Mouse (Mus musculus) hindbrain, embryonic 12.5 days (tissue): ENCODE data around the gene Ppp2r5b. TPM values are rescaled to one million over a fixed set of nuclear protein-coding genes. Genes with fewer than 3 reads are reported as not detected.

Source experiments
- ATAC-seq: fragments of 200-750 bp; cut with Nextera tagmentation; 2 replicates; pipeline ENCODE4 v1.8.0; 2017; ENCODE audit warnings: moderate TSS enrichment; ENCODE audit not compliant: low FRiP score
- H3K27ac ChIP-seq: fragments of 300-500 bp; sonication (generic); 2 replicates; pipeline ENCODE4 v1.5.1; 2016; ENCODE audit warnings: mild to moderate bottlenecking
- H3K27me3 ChIP-seq: fragments of 300-500 bp; sonication (generic); 2 replicates; pipeline ENCODE4 v1.6.1; 2016; ENCODE audit warnings: mild to moderate bottlenecking
- H3K36me3 ChIP-seq: fragments of 300-500 bp; sonication (generic); 2 replicates; pipeline ENCODE4 v1.6.1; 2016; ENCODE audit warnings: mild to moderate bottlenecking
- H3K4me1 ChIP-seq: fragments of 300-500 bp; sonication (generic); 2 replicates; pipeline ENCODE4 v1.6.1; 2016
- H3K4me2 ChIP-seq: fragments of 300-500 bp; sonication (generic); replicated peaks from 2 replicates; pipeline ENCODE4 v1.6.1; 2016; ENCODE audit warnings: mild to moderate bottlenecking
- H3K4me3 ChIP-seq: fragments of 300-500 bp; sonication (generic); 2 replicates; pipeline ENCODE4 v1.5.1; 2016; ENCODE audit warnings: mild to moderate bottlenecking
- H3K9ac ChIP-seq: fragments of 300-500 bp; sonication (generic); 2 replicates; pipeline ENCODE4 v1.6.1; 2016; ENCODE audit warnings: mild to moderate bottlenecking, moderate library complexity
- H3K9me3 ChIP-seq: fragments of 300-500 bp; sonication (generic); replicated peaks from 2 replicates; pipeline ENCODE4 v1.6.1; 2016; ENCODE audit warnings: mild to moderate bottlenecking
- WGBS: fragments of 180-500 bp; shearing (Covaris S2); methylation state at CpG from one replicate; pipeline ENCODE4 v1.1.7; 2016; 5-methylcytosine and 5-hydroxymethylcytosine counted together
- polyA plus RNA-seq: library from polyadenylated mRNA; unstranded; fragments of >200 nt; fragmentation: Nextera tagmentation; extraction: Ambion mirVana; gene quantifications from 2 replicates; pipeline ENCODE4 v1.2.1, GENCODE M21; 2016

The Ppp2r5b gene
- polyA plus RNA-seq, 1 experiment from 2014 or later, result 66.3 TPM

DNA sequence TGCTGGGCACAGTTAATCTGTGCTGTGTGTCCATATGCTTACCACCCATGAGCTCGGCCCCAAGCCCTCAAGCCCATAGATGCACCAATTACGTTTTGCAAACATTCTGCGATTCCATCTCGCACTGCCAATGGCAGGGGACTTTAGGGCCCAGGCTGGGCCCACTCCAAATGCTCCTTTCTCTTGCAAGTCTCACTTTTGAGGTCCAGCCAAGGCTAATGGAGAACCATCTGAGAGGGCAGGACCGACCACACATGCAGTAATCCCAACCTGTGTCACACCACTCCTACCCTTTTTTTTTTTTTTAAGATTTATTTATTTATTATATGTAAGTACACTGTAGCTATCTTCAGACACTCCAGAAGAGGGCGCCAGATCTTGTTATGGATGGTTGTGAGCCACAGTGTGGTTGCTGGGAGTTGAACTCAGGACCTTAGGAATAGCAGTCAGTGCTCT, 30.1 kb upstream of the Ppp2r5b start:
- Histone ChIP-seq H3K4me1 (0 out of 2 replicates have a peak, but pooled peaks cover 2% of the 10 kb centered on the region), H3K9ac (no peak overlapping the region), H3K9me3 (no peaks in the 10 kb centered on the region), H3K36me3 (peaks cover 19% of the 10 kb centered on the region), H3K27me3 (0 out of 2 replicates have a peak, but pooled peaks cover under 1% of the 10 kb centered on the region), H3K4me2 (no peak overlapping the region), H3K27ac (no peak overlapping the region), H3K4me3 (no peak overlapping the region)
- ATAC-seq, result no peak
- 70% methylated on average over 6 of the region's 6 CpGs for WGBS

- 0 out of 2 replicates have a peak, but pooled peaks cover 2% of the 10 kb centered on the region for H3K4me1 ChIP-seq
- no peak overlapping the region for H3K4me2 ChIP-seq
- no peaks in the 10 kb centered on the region for H3K27me3 ChIP-seq
- no peak overlapping the region for H3K9ac ChIP-seq
- 83% methylated on average over 8 of the region's 8 CpGs for WGBS
- H3K27ac ChIP-seq, result no peak overlapping the region
- H3K36me3 ChIP-seq, result peaks cover 27% of the 10 kb centered on the region
- ATAC-seq, result no peak
- H3K9me3 ChIP-seq, result no peaks in the 10 kb centered on the region
- no peak overlapping the region for H3K4me3 ChIP-seq
Observed at GRCm38 (mm10) chr19:6264945-6265344, 29.3 kb upstream of the Ppp2r5b start.

DNA sequence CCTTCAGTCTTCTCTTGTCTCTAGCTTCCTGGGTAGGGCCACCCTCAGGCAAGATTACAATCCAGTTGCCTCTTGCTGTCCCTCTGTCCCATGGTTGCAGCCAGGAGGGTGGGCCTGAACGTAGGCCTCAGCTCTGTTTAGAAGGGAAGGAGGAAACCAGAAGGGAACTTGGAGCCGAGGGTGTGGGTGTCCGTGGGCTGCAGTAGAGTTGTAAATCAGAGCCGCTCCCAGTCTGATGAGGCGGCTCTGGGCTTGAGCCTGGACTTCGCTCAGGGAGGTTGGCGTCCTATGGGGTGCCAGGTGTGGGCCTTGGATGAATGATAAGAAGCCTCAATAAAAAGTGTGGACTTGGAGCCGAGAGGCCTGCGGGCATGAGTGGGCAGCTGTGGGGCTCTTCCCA, 28.5 kb upstream of the Ppp2r5b start:
- 82% methylated on average over 9 of the region's 9 CpGs for WGBS
- 0 out of 2 replicates have a peak, but pooled peaks cover 2% of the 10 kb centered on the region for H3K4me1 ChIP-seq
- no peak overlapping the region for H3K4me2 ChIP-seq
- ATAC-seq, result no peak
- no peak overlapping the region for H3K9ac ChIP-seq
- H3K27ac ChIP-seq, result no peak overlapping the region
- peaks cover 32% of the 10 kb centered on the region for H3K36me3 ChIP-seq
- H3K27me3 ChIP-seq, result no peaks in the 10 kb centered on the region
- H3K9me3 ChIP-seq, result no peaks in the 10 kb centered on the region
- H3K4me3 ChIP-seq, result no peak overlapping the region

DNA sequence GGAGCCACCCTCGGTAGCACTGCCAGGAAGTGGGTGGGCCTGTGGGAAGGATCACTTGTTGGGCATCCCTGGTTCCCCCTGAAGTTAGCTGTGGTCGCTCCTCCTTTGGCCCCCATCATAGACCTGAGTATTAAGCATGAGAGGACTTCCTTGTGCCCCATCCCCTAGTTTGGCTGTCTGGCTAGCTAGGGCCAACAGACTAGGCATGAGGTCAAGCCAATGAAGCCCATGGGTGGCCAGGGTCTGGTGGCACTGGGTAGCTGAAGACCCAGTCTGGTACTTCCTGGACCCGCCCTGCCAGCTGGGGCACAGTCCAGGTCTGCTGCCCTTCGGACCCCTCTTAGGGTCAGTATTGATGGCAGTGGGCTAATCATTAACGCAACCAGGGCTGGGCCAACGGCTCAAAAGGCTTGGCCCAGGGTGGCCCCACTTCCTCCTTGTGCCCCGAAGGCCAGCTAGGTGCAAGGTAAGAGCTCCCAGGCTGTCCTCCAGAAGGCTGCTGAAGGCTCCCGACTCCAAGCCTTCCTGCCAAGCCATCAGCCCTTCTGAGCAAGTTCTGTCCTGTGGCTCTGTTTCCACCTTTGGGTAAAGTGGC, 27.3 kb upstream of the Ppp2r5b start:
- Histone ChIP-seq H3K36me3 (peaks cover 44% of the 10 kb centered on the region), H3K9me3 (no peaks in the 10 kb centered on the region), H3K9ac (no peak overlapping the region), H3K4me1 (no peaks in the 10 kb centered on the region), H3K4me2 (no peak overlapping the region), H3K27me3 (no peaks in the 10 kb centered on the region), H3K27ac (no peak overlapping the region), H3K4me3 (no peak overlapping the region)
- 83% methylated on average over 8 of the region's 8 CpGs for WGBS
- no peak for ATAC-seq

- peaks cover 51% of the 10 kb centered on the region for H3K36me3 ChIP-seq
- H3K4me1 ChIP-seq, result no peaks in the 10 kb centered on the region
- 60% methylated on average over 7 of the region's 7 CpGs for WGBS
- H3K9ac ChIP-seq, result no peak overlapping the region
- no peak overlapping the region for H3K4me2 ChIP-seq
- H3K9me3 ChIP-seq, result no peaks in the 10 kb centered on the region
- ATAC-seq, result no peak
- H3K27me3 ChIP-seq, result no peaks in the 10 kb centered on the region
- H3K27ac ChIP-seq, result no peak overlapping the region
- no peak overlapping the region for H3K4me3 ChIP-seq
Observed at GRCm38 (mm10) chr19:6262222-6262621, 26.6 kb upstream of the Ppp2r5b start.

DNA sequence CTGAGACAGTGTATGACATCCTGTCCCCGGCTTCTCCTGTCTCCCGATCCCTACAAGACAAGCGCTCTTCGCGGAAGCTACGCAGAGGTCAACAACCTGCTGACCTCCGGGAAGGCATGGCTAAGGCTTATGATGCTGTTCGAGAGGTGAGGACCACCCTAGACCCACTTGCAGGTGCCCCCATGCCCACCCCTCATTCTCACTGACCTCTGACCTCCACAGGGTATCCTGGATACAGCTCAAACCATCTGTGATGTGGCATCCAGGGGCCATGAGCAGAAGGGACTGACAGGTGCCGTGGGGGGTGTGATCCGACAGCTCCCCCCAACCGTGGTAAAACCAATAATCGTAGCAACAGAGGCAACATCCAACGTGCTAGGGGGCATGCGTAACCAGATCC, 25.7 kb upstream of the Ppp2r5b start:
- Histone ChIP-seq H3K36me3 (peaks cover 60% of the 10 kb centered on the region), H3K27me3 (no peaks in the 10 kb centered on the region), H3K9ac (no peak overlapping the region), H3K9me3 (no peaks in the 10 kb centered on the region), H3K4me3 (no peak overlapping the region), H3K4me2 (no peak overlapping the region), H3K27ac (no peak overlapping the region), H3K4me1 (no peaks in the 10 kb centered on the region)
- no peak for ATAC-seq
- WGBS, result 93% methylated on average over 14 of the region's 14 CpGs

DNA sequence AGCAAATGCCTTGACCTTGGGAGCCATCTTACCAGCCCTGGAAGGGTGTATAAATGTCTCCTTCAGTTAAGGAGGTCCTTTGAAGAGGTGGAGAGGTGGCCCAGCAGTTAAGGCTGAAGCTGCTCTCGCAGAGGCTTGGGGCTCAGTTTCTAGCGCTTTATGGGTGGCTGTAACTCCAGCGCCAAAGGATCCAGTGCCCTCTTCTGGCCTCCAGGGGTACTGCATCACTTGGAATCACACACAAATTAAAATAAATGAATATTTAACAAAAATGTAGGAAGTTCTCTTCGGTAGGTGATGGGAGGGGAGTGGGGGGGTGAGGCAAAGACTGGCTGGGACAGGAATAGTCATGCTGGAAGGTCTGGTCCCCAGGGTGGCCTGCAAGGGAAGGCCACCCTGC, 25.3 kb upstream of the Ppp2r5b start:
- no peaks in the 10 kb centered on the region for H3K4me1 ChIP-seq
- H3K4me3 ChIP-seq, result no peak overlapping the region
- H3K9me3 ChIP-seq, result no peaks in the 10 kb centered on the region
- H3K27ac ChIP-seq, result no peak overlapping the region
- no peaks in the 10 kb centered on the region for H3K27me3 ChIP-seq
- WGBS, result 81% methylated on average over 4 of the region's 4 CpGs
- peaks cover 64% of the 10 kb centered on the region for H3K36me3 ChIP-seq
- no peak for ATAC-seq
- H3K9ac ChIP-seq, result no peak overlapping the region
- no peak overlapping the region for H3K4me2 ChIP-seq

DNA sequence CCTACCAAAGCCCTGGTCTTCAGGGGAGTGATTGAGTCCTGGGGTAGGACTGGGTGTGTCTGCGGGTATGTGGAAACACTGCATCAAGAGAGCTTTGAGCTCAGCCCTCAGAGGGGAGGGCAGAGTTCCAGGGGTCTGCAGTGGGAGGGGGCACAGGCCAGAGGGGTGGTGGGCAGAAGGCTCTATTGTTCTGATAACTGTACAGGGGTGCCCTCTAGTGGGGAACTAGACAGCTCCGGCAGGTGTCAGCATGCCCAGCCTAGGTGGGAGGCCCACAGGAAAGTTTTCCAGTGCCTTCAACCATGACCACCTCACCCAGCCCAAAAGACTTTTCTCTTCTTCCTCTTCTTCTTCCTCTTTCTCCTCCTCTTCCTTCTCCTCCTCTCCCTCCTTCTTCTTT, 24.8 kb upstream of the Ppp2r5b start:
- Histone ChIP-seq H3K9me3 (no peaks in the 10 kb centered on the region), H3K4me3 (no peak overlapping the region), H3K36me3 (peaks cover 69% of the 10 kb centered on the region), H3K4me1 (no peaks in the 10 kb centered on the region), H3K9ac (no peak overlapping the region), H3K27ac (no peak overlapping the region), H3K4me2 (no peak overlapping the region), H3K27me3 (no peaks in the 10 kb centered on the region)
- no peak for ATAC-seq
- 70% methylated on average over 2 of the region's 2 CpGs for WGBS

DNA sequence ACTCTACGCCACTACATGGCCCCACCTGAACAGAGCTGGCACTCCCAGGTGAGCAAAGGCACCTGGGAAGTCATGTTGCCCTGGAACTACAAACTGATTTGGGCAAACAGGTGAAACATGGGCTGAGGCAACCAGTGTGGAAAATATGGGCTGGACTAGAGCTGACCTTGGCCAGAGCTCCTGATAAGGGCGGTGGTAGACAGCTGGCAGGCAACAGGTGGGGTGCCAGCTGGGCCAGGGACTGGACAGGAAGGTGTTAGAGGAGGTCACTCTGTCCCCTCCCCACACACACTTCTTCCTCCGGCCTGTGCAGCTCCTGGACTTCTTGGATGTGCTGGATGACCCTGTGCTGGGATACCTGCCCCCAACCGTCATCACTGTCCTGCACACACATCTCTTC, 17.3 kb upstream of the Ppp2r5b start:
- no peaks in the 10 kb centered on the region for H3K4me1 ChIP-seq
- 90% methylated on average over 4 of the region's 4 CpGs for WGBS
- no peak overlapping the region for H3K9ac ChIP-seq
- no peaks in the 10 kb centered on the region for H3K9me3 ChIP-seq
- no peak overlapping the region for H3K4me3 ChIP-seq
- H3K27me3 ChIP-seq, result no peaks in the 10 kb centered on the region
- ATAC-seq, result no peak
- H3K4me2 ChIP-seq, result no peak overlapping the region
- H3K36me3 ChIP-seq, result peaks cover 92% of the 10 kb centered on the region
- no peak overlapping the region for H3K27ac ChIP-seq

GRCm38 (mm10) chr19:6247526-6248300, 12.0 kb upstream of the Ppp2r5b start:
- H3K4me3 ChIP-seq, result no peak overlapping the region
- no peak overlapping the region for H3K9ac ChIP-seq
- H3K27ac ChIP-seq, result no peak overlapping the region
- no peak for ATAC-seq
- WGBS, result 95% methylated on average over 29 of the region's 29 CpGs
- H3K9me3 ChIP-seq, result no peaks in the 10 kb centered on the region
- H3K4me2 ChIP-seq, result no peak overlapping the region
- H3K27me3 ChIP-seq, result no peaks in the 10 kb centered on the region
- H3K36me3 ChIP-seq, result peaks cover 77% of the 10 kb centered on the region
- peaks cover 5% of the 10 kb centered on the region for H3K4me1 ChIP-seq

- Histone ChIP-seq H3K36me3 (peaks cover 60% of the 10 kb centered on the region), H3K9ac (no peak overlapping the region), H3K4me2 (no peak overlapping the region), H3K9me3 (no peaks in the 10 kb centered on the region), H3K27ac (no peak overlapping the region), H3K4me1 (peaks cover 12% of the 10 kb centered on the region), H3K4me3 (no peak overlapping the region), H3K27me3 (no peaks in the 10 kb centered on the region)
- no peak for ATAC-seq
- WGBS, result 89% methylated on average over 1 of the region's 1 CpGs
Observed at GRCm38 (mm10) chr19:6245806-6246205, 10.1 kb upstream of the Ppp2r5b start.

- 84% methylated on average over 5 of the region's 5 CpGs for WGBS
- Histone ChIP-seq H3K4me1 (peaks cover 12% of the 10 kb centered on the region), H3K9ac (no peak overlapping the region), H3K4me3 (no peak overlapping the region), H3K4me2 (no peak overlapping the region), H3K9me3 (no peaks in the 10 kb centered on the region), H3K27me3 (no peaks in the 10 kb centered on the region), H3K36me3 (peaks cover 40% of the 10 kb centered on the region), H3K27ac (no peak overlapping the region)
- ATAC-seq, result no peak
Observed at GRCm38 (mm10) chr19:6243226-6243625, 7.6 kb upstream of the Ppp2r5b start.

DNA sequence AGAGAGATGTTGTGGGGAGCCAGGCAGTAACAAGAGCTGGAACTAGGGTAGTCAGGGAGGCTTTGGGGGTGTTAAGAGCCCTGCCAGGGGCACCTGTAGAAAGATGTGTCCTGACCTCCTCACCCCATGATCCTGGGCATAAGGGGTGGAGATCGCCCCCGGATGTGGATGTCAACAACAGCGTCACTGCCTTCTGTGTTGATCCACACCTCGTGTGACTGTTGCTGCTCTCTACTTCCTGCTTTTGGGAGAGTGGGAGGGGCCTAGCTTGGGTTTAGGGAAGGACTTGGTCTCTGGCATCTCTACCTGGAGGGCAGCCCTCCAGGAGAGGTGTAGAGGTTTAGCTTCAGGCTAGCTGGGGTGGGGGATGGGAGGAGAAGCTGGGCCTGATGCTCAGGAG, 6.6 kb upstream of the Ppp2r5b start:
- Histone ChIP-seq H3K9ac (peak overlapping the region; percentile 93), H3K4me2 (peak overlapping the region; percentile 93), H3K36me3 (peaks cover 30% of the 10 kb centered on the region), H3K4me1 (peaks cover 12% of the 10 kb centered on the region), H3K27ac (0 out of 2 replicates have a peak overlapping the region, but pooled peaks have one; percentile 72), H3K4me3 (peak overlapping the region; percentile 85), H3K9me3 (no peaks in the 10 kb centered on the region), H3K27me3 (no peaks in the 10 kb centered on the region)
- WGBS, result 0% methylated on average over 4 of the region's 4 CpGs
- no peak for ATAC-seq
